Mouse (Mus musculus): Measurements from ENCODE around the gene Usp24.

The Usp24 gene

DNA sequence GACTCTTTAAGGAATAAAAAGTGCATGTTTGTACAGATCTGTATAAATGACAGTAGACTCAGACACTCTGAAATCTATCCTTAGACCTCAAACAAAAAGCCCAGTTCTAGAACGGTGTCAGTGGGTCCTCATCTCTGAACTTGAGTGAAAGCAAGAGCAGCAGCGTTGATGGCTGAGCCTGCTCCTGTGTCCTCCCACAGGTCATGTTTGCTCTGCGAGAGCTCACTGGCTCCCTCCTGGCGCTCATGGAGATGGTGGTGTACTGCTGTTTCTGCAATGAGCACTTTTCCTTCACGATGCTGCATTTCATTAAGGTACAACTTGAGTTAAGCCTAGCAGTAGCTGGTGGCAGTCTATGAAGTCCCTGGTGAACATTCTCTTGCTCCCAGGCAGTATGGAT, 110.3 kb downstream of the Usp24 start:
- in situ Hi-C loops (cut with MboI; ENCODE audit: low sequenced_read_pairs): no loop called here

DNA sequence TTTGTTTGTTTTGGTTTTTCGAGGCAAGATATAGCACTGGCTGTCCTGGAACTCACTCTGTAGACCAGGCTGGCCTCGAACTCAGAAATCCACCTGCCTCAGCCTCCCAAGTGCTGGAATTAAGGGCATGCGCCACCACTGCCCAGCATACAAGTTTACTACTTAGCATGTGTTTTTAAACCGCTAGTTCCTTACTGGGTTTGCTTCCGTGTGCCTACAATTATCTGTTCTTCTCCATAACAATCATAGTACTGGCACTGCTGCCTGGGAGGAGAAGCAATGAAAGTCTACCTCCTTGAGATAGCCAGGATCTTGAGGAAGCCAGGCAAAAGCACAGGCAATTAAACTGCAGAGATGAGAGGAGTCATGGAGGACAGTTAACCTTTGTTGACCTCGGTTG, 112.6 kb downstream of the Usp24 start:
- in situ Hi-C loops (cut with MboI; ENCODE audit: low sequenced_read_pairs): no loop called here

DNA sequence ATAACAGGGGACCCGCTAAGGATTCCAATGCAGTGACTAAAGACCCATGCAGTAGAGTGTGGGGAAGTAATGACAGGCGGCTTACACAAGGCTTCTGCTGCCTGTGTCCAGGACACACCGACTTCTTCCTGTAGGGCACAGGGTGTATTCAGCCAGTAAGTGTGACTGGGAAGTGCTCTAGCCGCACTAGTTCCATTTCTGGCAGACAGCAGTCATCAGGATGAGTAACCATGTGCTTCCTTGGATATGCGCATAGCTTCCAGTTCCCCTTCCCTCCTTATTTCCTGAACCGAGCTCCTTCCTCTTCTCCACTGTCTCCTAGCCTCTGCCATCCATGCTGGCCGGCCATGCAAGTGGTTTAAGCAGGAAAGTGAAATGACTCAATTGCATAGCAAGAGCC, 113.1 kb downstream of the Usp24 start:
- in situ Hi-C loops (cut with MboI; ENCODE audit: low sequenced_read_pairs): no loop called here

DNA sequence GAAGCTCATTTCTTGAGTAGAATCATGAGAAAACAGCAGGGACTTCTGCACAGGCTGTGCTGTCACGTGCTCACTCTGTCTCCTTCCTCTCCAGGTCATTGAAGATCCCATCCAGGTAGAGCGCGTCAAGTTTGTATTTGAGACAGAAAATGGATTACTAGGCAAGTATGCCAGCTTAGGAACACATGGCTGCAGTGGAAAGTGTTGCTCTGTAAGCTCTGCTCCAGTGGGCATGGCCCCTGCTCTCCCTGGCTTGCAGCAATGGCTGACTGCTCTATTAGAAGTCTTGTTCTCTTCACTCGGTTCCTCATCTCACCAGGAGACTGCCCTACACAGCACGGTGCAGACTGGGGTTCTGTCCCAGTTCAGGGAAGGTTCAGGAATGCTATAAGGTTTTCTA, 114.4 kb downstream of the Usp24 start:
- in situ Hi-C loops (cut with MboI; ENCODE audit: low sequenced_read_pairs): no loop called here

DNA sequence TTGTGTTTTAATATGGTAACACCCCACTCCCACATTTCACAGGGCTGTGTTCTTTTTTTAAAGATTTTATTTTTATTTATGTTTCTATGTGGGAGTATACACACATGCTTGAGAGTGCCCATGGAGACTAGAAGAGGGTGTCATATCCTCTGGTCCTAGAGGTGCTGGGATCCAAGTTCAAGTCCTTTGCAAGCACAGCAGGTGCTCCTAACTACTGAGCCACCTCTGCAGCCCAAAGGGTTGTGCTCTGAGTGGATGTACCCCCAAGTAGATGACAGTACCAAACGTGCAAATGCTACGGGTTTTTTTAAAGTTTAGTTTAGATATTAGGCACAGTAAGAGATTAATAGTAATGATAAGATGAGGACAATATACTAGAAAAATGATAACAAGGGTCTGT, 119.4 kb downstream of the Usp24 start:
- in situ Hi-C loops (cut with MboI; ENCODE audit: low sequenced_read_pairs): no loop called here

DNA sequence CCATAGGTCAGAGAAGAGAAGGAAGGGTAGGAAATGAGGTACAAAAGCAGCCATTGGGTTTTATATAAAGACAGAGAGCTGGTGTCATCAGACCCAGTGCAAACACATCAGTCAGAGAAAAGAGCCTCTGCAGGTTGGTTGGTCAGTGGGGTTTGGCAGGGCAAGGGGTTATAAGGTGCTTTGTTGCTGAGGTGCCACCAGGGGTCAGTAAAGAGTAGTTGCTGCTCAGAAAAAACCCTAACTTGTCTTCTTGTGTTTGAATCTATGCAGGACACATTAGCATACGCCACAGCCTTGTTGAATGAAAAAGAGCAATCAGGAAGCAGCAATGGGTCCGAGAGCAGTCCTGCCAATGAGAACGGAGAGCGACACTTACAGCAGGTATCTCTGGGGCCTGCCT, 120.5 kb downstream of the Usp24 start:
- in situ Hi-C loops (cut with MboI; ENCODE audit: low sequenced_read_pairs): no loop called here

DNA sequence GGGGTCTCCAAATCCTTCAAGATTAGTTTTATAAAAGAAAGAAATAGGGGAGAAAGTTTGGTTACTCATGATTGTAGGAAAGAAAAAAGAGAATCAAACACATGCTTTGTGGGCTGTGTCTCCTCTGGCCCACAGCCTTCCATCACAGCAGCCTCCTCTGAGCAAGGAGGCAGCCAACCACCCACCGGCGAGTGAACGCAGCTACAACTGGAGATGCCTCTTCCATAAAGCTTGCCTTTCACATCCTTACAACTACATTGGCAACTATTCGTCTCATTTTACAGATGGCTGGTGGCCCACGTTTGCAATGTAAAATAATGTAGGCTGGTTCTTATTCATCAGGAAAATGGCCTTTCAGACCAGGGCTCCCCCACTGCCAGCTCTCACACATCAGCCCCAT, 121.2 kb downstream of the Usp24 start:
- in situ Hi-C loops (cut with MboI; ENCODE audit: low sequenced_read_pairs): no loop called here

DNA sequence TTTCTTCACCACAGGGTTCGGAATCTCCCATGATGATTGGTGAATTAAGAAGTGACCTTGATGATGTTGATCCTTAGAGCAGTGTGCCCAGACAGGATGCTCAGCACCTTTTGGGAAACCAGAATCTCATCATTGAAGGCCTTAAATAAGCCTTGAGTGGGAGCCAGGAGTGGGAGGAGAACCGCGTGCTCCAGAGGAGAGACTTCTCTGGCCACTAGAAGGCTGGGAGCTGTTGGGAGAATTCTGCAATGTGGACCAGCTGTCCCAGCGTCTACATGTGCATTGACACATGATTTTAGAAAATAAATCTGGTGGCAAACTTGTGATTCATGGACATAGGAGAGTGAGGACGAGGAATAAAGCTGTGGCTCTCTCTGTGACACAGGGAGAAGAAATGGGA, 122.8 kb downstream of the Usp24 start:
- in situ Hi-C loops (cut with MboI; ENCODE audit: low sequenced_read_pairs): no loop called here

DNA sequence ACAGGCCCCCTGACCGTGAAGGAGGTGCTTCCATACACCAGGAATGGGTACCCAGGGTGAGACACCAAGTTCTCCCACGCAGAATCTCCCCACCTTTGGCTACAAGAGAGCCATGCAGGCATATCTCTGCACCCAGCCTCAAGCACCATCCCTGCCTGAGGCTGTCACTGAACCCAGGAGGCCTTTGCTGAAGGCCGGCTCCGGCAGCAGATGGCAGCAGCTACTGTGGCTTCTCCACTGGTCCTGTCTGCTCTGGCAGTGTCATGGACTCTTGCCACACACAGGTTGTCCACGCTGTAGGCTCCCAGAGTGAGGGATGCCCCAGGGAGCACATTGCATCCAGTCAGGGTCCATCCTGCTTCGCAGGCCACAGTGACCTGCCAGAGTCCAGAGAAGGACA, 127.2 kb downstream of the Usp24 start:
- in situ Hi-C loops (cut with MboI; ENCODE audit: low sequenced_read_pairs): no loop called here

DNA sequence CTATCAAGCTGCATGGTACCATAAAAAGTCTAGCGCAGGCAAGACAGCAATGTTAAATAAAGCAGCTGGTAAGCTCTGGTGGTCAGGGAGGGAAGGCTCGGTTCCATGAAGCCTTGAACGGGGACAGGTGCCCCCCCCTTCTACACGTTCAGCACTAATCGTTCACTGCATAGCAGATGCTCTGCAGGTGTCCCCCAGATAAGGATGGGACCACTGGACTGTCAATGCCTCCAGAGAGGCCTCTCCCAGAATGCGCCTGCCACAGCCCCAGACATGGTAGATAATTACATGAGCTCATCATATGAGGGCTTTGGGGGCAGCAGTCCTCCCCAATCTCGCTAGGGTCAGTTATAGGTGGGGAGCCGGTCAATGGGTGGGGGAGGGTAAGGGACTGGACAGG, 133.3 kb downstream of the Usp24 start:
- in situ Hi-C loops (cut with MboI; ENCODE audit: low sequenced_read_pairs): no loop called here

DNA sequence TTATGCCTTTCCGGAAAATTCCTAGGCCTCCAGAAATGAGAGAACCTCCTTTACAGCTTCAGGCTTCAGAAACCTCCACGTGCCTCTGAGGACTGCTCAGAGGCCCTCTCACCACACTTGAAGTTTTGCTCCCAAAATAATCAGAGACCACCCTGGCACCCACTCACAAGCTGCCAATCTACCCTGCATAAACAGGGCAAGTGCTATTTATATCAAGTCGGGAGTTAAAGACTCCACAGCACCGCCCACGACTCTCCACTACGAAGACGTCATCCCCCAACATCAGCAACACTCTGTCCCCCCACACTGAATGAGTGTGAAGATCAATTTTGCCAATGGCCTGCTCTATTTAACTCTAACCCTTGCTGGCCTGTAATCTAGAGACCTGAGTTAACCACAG, 136.4 kb downstream of the Usp24 start:
- in situ Hi-C loops (cut with MboI; ENCODE audit: low sequenced_read_pairs): no loop called here

DNA sequence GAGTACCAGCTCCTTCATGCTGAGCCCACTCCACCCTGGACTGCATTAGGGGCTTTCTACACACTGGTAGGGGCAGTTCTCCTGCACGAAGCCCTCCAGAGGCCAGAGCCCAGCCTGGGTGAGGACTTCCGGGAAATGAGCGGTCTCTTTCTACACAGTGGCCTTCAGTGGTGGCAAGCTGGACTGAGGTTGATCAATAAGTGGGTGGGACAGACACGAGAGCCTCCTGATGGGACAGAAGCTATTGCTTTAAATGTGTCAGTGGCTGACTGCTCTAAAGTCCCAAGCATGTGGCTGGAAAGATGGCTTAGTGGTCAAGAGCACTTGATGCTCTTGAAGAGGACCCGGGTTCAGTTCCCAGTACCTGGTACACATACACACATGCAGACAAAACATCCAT, 137.1 kb downstream of the Usp24 start:
- in situ Hi-C loops (cut with MboI; ENCODE audit: low sequenced_read_pairs): no loop called here

DNA sequence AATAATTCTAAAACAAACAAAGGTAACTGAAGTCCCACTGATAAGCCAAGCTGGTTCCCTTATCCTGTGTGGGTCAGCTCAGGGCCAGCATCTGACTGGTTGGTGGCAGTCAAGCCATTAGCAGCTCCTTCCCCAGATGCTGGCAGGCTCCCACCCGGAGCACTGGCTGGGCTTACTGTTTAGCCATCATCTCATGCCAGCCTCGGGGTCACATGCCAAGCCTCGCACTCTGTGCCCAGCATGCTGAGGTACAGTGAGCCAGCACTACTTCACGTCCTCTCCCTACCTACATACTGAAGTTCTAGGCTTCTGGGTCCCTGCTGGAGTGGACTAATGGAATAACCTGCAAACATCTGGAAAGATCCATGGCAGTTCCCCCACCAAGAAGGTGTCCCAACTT, 137.5 kb downstream of the Usp24 start:
- in situ Hi-C loops (cut with MboI; ENCODE audit: low sequenced_read_pairs): no loop called here

DNA sequence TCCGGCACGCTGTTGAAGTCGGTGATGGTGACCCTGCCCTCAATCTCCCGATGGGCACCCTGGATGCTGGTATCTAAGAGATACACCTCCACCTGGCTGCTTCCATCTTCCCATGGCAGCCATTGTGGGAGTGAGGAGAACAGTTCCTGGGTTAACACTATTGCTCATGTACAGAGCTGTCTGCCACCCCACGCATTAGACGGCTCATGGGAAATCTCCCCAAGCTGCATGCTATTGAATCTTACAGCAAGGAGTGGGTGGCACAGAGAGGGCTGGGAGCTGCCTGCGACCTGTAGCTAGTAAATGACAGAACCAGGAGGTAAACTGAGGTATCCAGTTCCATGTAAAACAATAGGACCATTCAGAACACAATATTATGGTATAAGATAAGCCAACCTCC, 138.5 kb downstream of the Usp24 start:
- in situ Hi-C loops (cut with MboI; ENCODE audit: low sequenced_read_pairs): no loop called here

DNA sequence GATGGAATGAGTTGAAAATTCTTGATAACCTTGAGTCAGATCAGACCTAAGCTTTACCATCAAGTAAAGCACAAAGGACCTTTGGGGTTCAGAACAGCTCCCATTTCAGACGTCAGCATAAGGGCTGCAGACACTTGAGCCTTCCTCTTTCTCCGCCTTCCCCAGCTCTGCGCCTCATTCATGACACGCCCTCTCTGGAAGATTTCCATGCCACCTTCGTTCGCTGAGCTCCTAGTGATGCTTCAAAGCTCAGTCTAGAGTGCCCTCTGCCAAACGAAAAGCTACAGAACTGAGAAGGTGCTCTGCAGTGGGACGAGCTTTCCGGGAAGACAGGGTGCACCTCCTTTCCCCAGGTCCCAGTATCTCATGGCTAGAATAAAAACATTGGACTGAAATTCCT, 146.0 kb downstream of the Usp24 start:
- in situ Hi-C loops (cut with MboI; ENCODE audit: low sequenced_read_pairs): no loop called here

DNA sequence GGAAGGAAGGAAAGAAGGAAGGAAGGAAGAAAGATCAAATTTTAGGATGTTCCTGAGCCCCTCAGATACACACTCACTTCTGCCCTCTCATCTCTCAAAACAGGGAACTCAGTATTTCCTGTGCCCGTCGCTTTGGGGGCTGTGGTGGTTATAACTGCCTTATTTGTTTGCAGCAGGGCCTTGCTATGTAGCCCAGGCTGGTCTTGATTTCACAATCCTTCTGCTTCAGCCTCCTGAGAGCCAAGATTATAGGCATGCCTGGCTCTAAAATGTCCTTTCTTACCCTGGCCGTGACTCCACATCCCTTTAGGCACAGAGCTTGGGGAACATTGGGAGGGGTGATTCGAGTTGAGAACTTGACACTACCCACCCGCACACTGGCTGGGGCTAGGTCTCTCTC, 146.5 kb downstream of the Usp24 start:
- in situ Hi-C loops (cut with MboI; ENCODE audit: low sequenced_read_pairs): no loop called here

DNA sequence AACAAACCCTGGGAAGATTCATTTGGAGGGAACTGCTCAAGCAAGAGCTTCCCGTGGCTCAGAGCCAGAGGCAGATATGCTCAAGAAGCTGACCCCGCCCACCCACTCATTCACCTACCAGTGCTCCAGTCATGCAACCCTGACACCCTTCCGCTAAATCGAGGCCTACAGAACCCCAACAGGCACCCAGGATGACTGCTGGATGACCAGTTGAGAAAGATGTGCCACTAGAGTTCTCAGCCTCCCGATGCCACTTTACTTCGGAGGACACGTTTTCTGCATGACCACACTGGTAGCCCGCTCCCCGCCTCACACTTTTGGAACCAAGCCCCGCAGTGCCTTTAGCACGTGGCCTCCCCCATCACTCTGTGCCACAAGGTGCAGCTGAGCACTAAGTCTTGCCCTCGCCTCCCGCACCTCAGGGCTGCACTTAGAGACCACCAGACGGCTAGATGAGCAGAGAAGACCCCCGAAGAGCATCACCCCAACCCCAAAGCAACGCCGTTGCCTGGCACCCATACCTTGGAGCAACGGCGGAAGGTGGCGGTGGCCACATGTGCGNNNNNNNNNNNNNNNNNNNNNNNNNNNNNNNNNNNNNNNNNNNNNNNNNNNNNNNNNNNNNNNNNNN, 147.3 kb downstream of the Usp24 start:
- in situ Hi-C loops (cut with MboI; ENCODE audit: low sequenced_read_pairs): no loop called here

DNA sequence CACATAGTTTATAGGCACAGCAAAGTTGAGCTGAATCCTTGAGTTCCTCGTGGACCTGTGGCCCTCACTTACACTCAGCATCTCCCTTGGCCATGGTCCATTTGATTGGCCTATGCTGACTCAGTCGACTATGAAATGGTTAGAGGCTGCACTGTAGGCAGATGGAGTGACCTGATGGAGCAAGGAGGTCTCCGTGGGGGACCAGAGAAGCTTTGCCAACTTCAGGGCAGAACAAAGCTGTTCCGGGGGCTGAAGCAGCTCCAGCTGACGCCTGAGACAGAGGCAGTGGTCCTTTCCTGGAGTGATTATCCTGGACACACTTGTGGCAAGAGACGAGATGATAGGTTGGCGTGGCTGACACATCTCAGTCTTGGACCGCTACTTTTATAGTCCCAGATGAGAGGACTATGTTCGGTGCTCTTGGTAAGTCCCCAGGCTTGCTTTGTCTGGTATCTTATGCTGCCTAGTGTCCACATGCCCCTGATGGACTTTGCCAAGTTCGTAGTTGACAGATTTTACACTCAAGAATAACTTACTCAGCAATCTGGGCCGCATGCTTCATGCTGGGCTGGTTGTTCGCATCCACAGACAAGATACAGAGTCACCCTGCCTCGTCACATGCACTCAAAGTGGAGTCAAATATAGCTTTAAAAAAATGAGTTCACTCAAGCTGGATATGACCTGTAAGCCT, 151.6 kb downstream of the Usp24 start:
- in situ Hi-C loops (cut with MboI; ENCODE audit: low sequenced_read_pairs): no loop called here

DNA sequence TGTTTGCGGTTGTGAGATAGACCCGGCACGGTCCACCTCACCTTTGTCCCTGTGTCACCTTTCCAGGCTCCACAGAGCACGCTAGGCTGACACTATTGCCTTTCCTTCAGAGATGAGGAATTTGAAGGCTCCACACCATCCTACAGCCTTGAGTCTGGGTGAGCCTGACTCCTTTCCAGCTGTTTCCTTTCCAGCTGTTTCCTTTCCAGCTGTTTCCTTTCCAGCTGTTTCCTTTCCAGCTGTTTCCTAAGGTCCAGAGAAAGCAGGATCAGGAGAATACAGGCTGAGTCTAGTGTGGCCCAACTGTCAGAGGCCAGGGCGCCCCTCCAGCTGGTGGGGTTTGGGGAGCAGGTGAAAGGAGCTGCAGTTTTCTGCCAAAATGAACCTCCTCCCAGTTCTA, 154.9 kb downstream of the Usp24 start:
- in situ Hi-C loops (cut with MboI; ENCODE audit: low sequenced_read_pairs): no loop called here

DNA sequence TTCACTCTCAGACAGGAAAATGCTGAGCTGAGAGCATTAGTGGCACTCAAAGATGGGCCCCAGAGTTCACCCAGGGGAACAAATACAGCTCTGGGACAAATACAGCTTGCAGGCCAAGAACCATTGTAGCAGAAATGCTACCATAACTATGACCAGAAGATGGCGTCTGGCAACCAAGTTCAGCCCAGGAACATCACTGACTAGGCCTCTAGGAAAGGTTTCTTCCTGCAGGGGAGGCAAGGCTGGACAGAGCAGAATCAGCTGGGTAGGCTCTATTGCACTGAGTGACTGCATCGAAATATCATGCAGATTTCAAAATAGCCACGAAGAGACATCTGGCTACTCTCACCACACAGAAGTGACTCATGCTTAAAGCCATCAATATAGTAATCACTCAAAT, 156.3 kb downstream of the Usp24 start:
- in situ Hi-C loops (cut with MboI; ENCODE audit: low sequenced_read_pairs): no loop called here

DNA sequence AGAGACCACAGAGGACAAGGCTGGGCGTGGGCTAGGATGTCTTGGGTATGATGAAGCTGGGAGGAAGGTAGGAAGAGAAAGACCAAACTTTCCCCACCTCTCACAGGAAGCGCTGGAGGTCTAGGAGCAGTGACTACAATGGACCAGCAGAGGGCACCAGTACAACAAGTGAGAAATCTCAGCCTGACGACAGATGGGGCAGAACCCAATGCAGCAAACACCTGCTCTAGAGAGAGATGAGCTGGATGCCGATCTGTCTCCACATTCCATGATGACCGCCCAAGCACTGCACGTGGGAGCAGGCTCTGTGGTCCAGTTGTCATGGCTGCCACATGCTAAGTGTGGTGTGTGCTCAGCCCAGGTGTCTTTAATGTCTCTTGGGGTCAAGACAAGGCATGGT, 158.2 kb downstream of the Usp24 start:
- in situ Hi-C loops (cut with MboI; ENCODE audit: low sequenced_read_pairs): no loop called here

DNA sequence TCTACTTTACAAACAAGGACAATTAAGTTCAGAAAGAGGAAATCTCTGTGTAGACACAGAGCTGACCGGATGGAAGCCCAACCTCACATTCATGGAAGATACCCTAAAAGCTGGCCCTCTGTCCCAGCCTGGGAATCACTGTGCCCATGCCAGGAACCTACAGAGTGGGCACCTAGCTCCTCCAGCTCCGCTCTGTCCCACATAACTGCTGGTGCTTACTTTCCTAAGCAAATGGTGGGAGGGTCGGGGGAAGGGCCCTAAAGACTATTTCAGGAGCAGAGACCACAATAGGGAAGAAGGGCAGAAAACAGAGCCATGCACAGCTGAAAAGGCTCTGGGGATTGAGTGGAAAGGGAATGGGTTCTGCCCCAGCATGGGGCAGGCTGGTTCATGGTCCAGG, 164.5 kb downstream of the Usp24 start:
- in situ Hi-C loops (cut with MboI; ENCODE audit: low sequenced_read_pairs): no loop called here

DNA sequence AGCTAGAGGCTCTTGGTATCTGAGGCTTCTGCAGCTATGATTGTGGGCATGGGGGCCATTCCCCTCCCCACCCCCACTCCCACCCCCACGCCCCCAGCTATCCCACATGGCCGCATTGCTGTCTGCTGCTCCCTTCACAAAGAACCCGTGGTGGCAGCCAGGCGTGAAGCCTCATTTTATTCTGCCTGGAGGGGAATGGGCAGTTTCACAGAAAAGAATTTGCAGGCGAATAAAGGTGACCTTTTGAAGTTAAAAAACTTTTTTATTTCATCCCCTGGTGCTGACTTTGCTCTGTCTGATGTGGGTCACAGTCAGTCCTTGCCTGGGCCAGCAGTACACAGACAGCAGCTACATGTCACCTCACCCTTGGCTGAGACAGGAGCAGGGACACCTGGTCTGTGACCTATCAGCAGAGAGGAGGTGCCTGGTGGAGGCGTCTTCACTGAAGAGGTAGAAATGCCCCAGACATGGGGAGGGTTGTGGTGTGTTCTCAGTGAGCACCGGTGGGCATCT, 167.3 kb downstream of the Usp24 start:
- in situ Hi-C loops (cut with MboI; ENCODE audit: low sequenced_read_pairs): no loop called here
